Mouse (Mus musculus) limb, embryonic 15.5 days (tissue): ENCODE results near the gene Mbd3l2. TPM values are rescaled to one million over a fixed set of nuclear protein-coding genes. Genes with fewer than 3 reads are reported as not detected.

Experiments
- microRNA-seq: library from miRNA; unstranded; fragments of <30 nt; microRNA quantifications from one replicate; pipeline ENCODE4, GENCODE M21; 2016
- polyA plus RNA-seq: library from polyadenylated mRNA; unstranded; fragments of >200 nt; fragmentation: Nextera tagmentation; extraction: Ambion mirVana; gene quantifications from 2 replicates; pipeline ENCODE4 v1.2.1, GENCODE M21; 2015

Mbd3l2 gene
- polyA plus RNA-seq, 1 experiment from 2014 or later: not detected

Small RNA genes within 50 kb of the gene (microRNA-seq; reads per million reads assigned to microRNA genes)
- not detected for gene Gm22854

Other genes starting within 250 kb of the Mbd3l2 start
- gene Chordc1, start 138.5 kb upstream of the Mbd3l2 start, polyA plus RNA-seq: 99.3 and 99.9 TPM in 2 replicates
- gene Naalad2, start 27.7 kb upstream of the Mbd3l2 start, polyA plus RNA-seq: 3.1 and 3.7 TPM in 2 replicates
- gene Ubtfl1, start 26.2 kb upstream of the Mbd3l2 start, polyA plus RNA-seq: not detected in 2 replicates
- 4.5 and 5.8 TPM in 2 replicates for gene Zfp558, start 47.6 kb downstream of the Mbd3l2 start, polyA plus RNA-seq
- gene Mbd3l1, start 47.7 kb downstream of the Mbd3l2 start, polyA plus RNA-seq: not detected in 2 replicates
- gene Muc16, start 243.9 kb downstream of the Mbd3l2 start, polyA plus RNA-seq: 0.12 and 0.19 TPM in 2 replicates